Mouse (Mus musculus) ZHBTc4 (cell line): ENCODE results near the gene Zfp68.
"Not testable (repeated sequence)": the region's sequence is repeated elsewhere in the genome, so short reads cannot be mapped to it uniquely, and the experiment has no call there.

Experiments used
- DNase-seq: peaks from one replicate; pipeline ENCODE4 v3.0.0-alpha.2; 2011; ENCODE audit warnings: low read depth, low spot score

Gene Zfp68

DNA sequence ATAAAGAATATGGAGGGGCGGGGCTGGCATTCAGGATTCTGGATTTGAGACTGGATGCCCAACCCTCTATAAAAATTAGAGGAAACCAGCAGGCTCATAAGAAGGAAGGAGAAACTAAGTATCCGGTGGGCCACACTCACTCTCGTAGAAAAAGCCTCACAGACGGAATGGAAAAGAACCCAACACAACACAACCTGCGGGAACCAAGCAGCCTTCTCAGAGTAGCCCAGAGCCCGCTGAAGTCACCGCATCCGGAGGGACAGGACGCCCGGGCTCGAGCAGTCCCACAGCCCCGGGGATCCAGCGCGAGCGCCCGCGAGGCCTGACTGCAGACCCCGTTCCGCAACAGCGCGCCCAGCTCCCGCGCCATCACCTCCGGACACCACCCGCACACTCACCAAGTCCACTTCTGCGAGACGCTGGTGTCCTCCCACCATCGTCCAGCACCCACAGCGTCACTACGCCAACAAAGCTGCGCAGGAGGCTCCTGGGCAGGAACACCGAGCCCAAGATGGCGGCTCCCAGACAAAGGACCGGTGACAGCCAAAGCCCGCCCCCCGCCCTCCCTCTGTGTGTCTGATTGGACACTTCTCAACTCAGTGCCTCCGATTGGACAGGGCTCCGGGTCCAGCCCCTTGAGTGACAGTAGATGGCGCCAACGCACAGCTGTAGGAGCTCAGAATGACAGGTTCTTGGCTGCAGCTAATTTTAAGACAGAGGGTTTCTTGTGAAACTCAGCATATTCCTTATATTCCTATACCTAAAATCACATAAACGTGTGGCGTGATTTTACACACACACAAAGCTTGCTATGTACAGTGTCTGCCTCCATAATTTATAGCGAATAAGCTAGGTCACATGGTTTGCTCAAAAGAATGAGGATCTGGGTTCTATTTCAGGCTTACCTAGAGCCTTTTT is at the start of gene Zfp68:
TSS of gene Zfp68 (minus strand) at position 551 of the 918 bp plus-strand sequence.
- DNase-seq, result peak; percentile 99

DNA sequence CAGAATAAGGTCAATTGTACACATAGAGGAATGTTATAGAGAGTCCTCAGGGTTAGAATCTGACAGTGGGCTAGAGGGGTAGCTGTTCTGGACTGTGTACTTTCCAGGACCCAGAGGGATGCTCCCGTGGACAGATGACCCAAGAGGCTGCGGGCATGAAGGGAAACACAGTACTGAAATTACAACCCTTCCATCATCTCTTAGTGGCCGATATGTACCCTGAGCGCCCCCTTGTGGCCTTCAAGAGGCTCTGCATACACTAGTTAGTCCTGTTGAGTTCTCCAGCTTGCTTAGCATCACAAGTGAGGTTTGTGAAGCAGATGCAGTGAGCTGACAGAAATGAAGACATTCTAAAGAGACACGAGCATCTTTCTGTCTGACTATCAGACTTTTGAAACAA is 39.4 kb upstream of the Zfp68 start:
- DNase-seq, result peak; percentile 76

DNA sequence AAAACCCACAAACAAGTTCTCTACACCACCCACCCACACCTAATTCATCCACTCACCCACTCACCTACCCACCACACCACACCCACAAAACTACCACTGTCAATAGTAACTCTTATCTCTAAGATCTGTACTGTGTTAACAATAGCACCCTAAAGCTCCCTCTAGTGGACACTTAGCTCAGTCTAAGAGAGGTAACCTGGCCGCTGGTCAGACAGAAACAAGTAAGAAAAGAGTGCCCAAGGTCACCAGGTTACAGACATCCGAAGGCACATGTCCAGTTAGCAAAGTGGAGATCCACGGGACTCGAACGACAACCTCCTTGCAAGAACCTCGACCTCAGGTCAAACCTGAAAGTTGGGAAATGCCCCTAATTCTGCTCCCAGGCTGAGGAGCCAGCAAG is 38.3 kb upstream of the Zfp68 start:
- DNase-seq, result peak; percentile 65

DNA sequence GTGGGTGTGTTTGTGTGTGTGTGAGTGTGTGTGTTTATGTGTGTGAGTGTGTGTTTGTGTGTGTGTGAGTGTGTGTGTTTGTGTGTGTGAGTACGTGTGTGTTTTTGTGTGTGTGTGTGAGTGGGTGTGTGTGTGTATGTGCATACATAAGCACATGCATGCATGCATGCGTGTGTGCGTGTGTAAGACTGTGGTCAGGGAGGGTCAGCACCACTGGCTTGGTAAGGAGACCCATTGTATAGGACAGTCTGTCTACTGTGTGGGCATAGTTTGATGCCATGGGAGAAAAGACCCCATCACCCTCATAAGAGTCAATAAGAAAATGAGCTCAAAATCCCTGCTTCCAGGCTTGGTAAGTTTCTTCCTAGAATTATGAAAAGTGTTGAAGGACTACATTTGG is 37.8 kb upstream of the Zfp68 start:
- no peak for DNase-seq

DNA sequence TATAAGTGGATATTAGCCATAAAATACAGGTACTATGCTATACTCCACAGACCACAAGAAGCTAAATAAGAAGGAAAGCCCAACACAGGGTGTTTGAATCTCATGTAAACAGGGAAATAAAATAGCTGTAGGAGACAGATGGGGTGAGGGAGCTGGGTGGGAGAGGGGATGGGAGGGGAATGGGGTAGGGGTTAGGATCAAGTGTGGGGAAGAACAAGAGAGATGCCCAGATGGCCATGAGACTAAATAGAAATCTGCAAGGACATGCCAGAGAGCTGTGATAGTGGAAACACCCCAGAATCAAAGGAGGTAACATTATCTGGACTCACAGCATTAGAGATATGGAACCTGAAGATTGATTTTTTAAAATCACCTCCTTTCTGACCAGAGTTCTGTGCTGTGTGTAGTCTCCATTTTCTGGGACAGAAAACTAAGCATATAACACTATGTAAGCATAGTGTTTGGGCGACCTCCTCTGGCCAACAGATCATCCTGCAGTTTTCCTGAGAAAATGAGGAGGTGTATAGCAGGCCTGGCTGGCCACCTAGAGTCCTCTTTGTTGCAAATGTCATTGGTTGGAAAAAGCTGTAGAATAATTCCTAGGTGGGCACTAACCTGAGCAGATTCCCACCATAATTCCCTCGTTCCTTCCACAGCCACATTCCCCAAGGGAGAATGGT is 37.1 kb upstream of the Zfp68 start:
- DNase-seq, result peak; percentile 53

DNA sequence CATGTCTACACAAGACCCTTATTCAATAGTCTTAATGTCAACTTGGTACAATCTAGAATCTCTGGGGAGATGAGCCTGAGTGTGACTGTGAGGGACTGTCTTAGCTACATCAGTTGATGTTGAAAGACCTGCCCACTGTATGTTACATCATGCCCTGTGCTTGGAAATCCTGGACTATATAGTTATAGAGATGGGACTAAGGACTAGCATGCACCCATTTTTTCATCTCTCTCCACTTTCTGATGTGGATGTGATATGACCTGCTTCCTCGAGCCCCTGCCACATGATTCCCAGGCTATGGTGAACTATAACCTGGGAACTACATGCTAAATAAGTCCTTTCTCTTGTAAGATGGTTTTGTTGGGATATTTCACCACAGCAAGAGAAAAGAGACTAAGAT is 33.4 kb upstream of the Zfp68 start:
- DNase-seq, result no peak

DNA sequence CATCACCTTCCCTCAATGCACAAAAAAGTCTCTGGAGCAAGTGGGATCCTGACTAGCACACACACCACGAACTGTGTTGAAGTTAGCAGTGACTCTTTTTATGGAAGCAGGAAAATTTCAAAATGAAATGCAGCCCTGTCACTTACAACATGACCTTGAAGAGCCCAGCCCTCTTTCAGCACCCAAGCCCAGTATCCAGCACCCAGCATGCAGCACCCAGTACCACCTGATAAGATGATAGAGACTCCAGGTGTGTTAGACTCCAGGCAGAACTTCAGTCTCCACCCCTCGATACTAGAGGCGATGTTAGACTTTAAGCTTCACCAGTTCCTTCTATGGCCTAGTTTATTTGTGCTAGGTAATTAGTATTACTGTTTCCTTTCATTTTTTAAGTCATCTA is 22.2 kb upstream of the Zfp68 start:
- DNase-seq, result no peak

DNA sequence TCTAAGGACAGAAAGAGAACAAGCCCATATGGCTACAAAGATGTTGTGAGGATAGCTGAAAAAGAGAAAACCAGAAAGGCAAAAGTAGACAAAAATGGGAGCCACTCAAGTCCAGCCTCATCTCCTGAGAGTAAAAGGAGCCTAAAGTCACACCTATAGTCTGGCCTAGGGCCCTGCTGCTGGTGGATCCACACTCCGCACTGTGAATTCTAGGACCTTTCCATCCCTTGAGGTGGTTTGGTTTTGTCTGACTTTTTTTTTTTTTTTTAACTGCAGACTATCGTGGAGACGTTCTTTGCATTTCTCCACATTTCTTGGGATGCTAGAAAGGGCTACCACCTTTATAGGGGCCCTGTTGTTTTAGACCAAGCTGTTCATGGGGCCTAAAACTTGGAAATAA is 21.5 kb upstream of the Zfp68 start:
- no peak for DNase-seq

DNA sequence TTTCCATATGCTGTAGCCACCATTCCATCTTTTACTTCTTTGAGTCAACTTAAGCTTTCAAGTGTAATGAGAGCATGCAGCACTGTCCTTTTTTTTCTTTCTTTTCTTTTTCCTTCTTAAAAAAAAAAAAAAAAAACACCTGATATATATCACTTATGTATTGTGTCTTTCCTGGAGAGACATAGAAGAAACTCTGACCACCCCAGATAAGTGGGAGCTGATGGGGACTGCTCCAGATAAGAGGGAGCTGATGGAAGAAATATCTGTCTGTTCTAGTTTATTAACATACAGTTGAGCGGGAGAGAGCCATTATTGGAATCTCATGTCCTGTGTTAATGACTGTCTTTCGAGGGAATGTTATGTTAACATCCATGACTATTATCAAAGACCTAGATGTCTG is 16.9 kb upstream of the Zfp68 start:
- DNase-seq, result no peak

DNA sequence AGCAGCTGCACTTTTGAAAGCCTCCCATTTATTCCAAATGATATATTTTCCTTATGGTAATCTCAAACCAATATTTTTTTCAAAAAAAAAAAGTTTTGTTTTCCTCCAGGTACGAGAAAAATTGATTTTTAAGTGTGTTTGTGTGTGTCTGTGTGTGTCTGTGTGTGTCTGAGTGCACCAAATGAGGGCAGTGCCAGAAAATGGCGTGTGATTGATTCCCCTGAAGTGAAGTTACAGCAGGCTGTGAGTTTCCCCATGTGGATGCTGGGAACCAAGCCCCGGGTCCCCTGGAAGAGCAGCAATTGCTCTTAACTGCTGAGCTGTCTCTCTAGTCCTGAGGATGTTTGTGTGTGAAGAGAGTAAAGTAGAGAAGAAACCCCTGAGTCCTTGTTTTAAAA is 3.9 kb upstream of the Zfp68 start:
- no peak for DNase-seq

DNA sequence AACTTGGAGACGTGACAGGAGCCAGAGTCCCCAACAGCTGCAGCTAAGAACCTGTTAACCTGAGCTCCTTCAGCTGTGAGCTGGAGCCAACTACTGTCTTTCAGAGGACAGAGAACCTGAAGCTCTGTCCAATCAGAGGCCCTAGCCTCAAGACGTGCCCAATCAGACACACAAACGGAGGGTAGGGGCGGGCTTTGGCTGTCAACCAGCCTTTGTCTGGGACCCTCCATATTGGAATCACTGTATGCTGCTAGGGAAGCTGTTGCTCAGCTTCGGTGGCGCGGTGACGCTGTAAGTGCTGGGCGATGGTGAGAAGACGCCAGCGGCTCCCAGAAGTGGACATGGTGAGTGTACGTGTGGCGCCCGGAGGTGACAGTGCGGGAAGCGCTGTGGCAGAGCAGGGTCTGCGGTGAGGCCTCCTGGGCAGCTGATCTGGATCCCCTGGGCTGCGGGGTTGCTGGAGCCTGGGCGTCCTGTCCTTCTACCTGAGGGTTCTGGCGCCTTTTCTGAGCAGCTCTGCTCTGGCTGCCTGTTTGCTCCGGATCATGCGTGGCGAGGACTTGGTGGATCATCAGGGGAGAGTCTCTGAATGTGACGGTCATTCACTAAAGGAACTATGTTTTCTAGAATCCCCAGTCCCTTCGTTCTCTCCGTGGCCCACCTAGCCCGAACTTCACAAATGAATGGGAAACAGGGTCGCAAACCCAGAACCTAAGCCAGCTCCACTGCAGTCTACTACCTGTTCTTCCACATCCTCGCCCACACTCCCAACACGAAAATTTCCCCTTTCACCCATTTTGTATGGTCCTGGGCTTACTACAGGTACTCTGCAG is 3.3 kb upstream of the Zfp68 start, which contains the start of gene A430033K04Rik:
TSS of gene A430033K04Rik (plus strand) at position 215 of the 833 bp plus-strand sequence.
- DNase-seq, result peak; percentile 96

DNA sequence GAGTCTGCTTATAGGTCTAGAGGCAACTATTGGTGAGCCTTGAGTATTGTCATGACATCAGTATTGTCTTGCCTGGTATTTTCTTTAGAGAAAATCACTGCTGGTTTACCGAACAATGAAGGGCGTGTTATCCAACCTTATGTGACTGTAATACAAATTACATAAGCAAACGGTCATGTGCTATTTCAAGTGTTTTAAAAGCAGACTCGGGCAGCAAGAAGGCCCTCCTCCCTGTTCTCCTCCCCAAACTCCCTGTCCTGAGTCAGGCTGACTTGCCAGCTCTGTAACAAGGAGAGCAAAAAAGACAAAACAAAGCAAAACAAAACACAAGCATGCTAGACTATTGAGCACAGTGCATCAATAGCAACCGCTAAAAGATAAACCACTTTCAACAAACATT is 1.3 kb upstream of the Zfp68 start:
- DNase-seq, result peak; percentile 34

DNA sequence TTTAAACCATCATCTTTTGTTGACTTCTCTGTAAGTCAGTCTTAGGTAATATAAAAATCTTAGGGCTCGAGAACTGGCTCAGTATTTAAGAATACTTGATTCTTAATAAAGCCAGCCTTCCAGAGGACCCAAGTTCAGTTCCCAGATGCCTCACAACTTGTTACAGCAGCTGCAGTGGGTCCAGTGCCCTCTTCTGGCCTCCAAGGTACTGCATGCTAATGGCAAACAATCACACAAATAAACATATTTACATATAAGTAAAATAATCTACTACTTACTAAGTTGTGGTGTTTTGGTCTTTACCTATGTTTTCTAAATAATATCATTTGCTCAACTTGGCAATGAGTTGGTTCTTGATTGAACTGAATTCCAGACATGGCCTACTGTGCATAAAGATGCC is 1.2 kb downstream of the Zfp68 start:
- DNase-seq, result peak; percentile 68

DNA sequence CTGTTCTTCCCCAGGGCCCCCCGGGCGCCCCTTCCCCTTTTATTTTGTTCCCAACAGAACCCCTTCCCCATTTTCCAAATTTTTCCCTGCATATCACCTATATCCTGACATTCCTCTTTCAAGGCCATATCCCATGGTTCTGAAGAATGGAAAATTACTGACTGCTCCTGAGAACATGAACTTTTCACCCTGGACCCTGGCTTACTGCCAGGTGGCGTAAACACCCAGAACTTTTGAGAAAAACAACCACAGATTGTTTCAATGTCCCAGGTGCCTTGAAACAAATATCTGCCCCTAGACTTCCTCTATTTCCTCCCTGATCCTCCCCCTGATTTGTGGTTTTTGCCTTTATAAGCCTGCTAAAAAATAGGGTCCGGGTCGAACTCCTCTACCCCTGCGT is 32.2 kb downstream of the Zfp68 start:
- no peak for DNase-seq

DNA sequence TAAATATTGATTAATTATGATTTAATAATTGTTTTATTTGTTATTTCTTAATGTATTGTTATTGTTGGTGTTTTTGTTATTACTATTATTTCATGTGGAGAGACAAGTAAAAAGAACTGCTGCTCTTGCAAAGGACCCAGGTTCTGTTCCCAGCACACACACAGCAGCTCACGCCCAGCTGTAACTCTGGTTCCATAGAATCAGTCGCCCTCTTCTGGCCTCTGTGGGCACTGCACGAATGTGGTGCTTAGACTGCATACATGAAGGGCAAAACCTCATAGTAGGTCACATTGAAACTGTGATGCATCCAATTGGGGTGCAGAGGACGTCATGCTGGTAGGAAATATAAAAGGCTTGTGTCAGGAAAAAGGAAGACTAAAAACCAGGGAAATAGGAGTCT is 47.9 kb downstream of the Zfp68 start:
- DNase-seq, result peak; percentile 85

DNA sequence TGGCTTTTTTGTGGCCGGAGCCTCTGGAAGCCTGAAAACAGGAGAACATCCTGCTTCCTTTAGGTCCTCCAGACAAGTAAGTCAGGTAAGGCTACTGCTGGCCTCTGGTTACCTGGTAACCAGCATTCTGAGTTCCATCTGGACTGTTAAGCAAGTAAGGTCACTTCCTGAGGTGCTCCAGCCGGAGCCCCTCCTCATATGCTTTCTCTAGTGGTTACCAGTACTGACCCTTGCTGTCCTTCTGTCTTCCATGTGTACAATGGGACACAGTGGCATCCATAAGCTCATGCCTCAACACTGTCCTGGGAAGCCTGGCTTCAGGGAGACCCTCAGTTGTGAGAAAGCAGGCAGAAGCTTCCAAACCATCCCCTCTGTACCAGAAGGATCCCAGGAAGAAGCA is 54.9 kb downstream of the Zfp68 start, which contains the start of gene 1700123K08Rik:
TSS of gene 1700123K08Rik (minus strand) at position 101 of the 400 bp plus-strand sequence.
- DNase-seq, result not testable (repeated sequence)
